Mouse (Mus musculus) small intestine, adult 2 months (tissue): ENCODE data around the gene Gm10770. TPM values are rescaled to one million over a fixed set of nuclear protein-coding genes. Genes with fewer than 3 reads are reported as not detected.
"Not testable (repeated sequence)": the region's sequence is repeated elsewhere in the genome, so short reads cannot be mapped to it uniquely, and the experiment has no call there.

Experiments used
- H3K27ac ChIP-seq: fragments of 200-500 bp; 2 replicates; pipeline ENCODE4 v1.5.1; 2012; ENCODE audit warnings: low read depth, low read length, control low read depth, inconsistent platforms; ENCODE audit not compliant: insufficient read depth
- H3K27me3 ChIP-seq: fragments of 200-500 bp; 2 replicates; pipeline ENCODE4 v1.6.1; 2012; ENCODE audit warnings: mild to moderate bottlenecking, moderate library complexity, low read length, inconsistent platforms; ENCODE audit not compliant: control insufficient read depth, insufficient read depth
- H3K36me3 ChIP-seq: fragments of 200-500 bp; 2 replicates; pipeline ENCODE4 v1.6.1; 2012; ENCODE audit warnings: mild to moderate bottlenecking, low read length, control low read depth, inconsistent platforms; ENCODE audit not compliant: control insufficient read depth, insufficient read depth
- H3K4me1 ChIP-seq: fragments of 200-500 bp; 2 replicates; pipeline ENCODE4 v1.6.1; 2012; ENCODE audit warnings: low read length, inconsistent platforms, mixed read lengths; ENCODE audit not compliant: control insufficient read depth, insufficient read depth, insufficient read length
- H3K4me3 ChIP-seq: fragments of 200-500 bp; 2 replicates; pipeline ENCODE4 v1.5.1; 2012; ENCODE audit warnings: low read depth, mild to moderate bottlenecking, control low read depth, inconsistent platforms, low read length, moderate library complexity
- CTCF ChIP-seq: fragments of 200-500 bp; IDR thresholded peaks from 2 replicates; pipeline ENCODE4 v1.5.1; 2012; ENCODE audit warnings: low read depth, mild to moderate bottlenecking, control low read depth, inconsistent platforms, low read length, moderate library complexity, mixed read lengths; ENCODE audit not compliant: insufficient replicate concordance, insufficient read length; ENCODE audit errors: extremely low read depth
- POLR2A ChIP-seq: fragments of 200-500 bp; IDR thresholded peaks from 2 replicates; pipeline ENCODE4 v1.6.1; 2012; ENCODE audit warnings: low read depth, mild to moderate bottlenecking, control low read depth, inconsistent platforms, low read length, moderate library complexity
- WGBS: fragments of 180-500 bp; shearing (Covaris S2); methylation state at CpG from one replicate; pipeline ENCODE4 v1.1.7; 2018; 5-methylcytosine and 5-hydroxymethylcytosine counted together
- polyA plus RNA-seq: library from polyadenylated mRNA; depleted of rRNA; stranded (reverse); fragments of >200 nt; gene quantifications from 2 replicates; pipeline ENCODE4 v1.2.3, GENCODE M21; 2012; rRNA removed

Gm10770 gene
- polyA plus RNA-seq, 1 experiment, result not detected

DNA sequence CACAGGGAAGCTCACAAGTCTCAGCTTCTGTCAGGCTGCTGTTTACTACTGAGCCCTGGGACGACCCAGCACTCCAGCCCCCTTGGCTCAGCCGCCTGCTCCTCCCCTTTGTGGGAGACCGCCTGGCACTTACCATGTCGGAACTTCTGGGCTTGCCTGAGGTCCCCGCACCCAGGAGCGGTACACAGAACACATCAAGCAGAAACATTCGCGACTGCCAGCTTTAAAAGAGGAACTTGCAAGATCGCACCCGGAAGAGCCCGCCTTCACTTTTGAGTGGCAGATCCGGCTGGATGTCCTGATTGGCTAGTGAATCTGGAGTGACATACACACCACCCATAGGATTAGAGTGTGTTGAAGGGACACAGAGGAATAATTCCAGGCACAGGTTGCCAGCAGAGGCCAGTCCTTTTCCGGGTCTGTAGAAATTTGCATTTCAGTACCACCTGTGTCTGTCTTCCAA lies 43.0 kb downstream of the Gm10770 start, which contains the start of gene Zfp120:
TSS of gene Zfp120 (minus strand) at position 274 of the 463 bp plus-strand sequence.
- TF ChIP-seq POLR2A, result peak; percentile 60; the same call in 1 of the 2 replicates
- no peak for TF ChIP-seq CTCF
- H3K36me3 ChIP-seq, result 0 out of 2 replicates have a peak, but pooled peaks cover 2% of the 10 kb centered on the region
- 0% methylated on average over 13 of the region's 13 CpGs for WGBS
- no peaks in the 10 kb centered on the region for H3K27me3 ChIP-seq
- H3K4me1 ChIP-seq, result peaks cover 3% of the 10 kb centered on the region; the same call in 1 of the 2 replicates
- peak within 1 kb of the TSS; percentile 65 for H3K27ac ChIP-seq
- peak within 1 kb of the TSS; percentile 98 for H3K4me3 ChIP-seq

DNA sequence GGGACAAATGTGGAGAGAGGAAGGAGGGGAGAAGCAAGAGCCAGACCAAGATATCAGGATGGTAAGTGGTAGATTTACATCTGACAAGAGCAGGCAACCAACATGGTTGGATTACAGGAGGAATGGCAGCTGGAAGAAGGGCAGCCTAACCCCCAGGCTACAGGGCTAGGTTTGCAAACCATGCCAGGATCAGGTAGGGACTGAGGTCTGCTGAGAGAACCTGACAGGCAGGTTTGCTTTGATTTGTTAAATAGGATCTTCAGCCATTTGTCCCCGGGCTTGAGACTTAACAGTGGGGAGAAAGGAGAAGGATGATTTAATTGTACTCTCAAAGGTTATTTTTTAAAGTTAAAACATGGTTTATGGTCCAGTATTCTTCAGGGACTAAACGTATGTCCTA lies 46.7 kb downstream of the Gm10770 start:
- WGBS, result 71% methylated on average over 2 of the region's 2 CpGs
- Histone ChIP-seq H3K4me3 (no peak overlapping the region), H3K4me1 (peaks cover 3% of the 10 kb centered on the region; the same call in 1 of the 2 replicates)

DNA sequence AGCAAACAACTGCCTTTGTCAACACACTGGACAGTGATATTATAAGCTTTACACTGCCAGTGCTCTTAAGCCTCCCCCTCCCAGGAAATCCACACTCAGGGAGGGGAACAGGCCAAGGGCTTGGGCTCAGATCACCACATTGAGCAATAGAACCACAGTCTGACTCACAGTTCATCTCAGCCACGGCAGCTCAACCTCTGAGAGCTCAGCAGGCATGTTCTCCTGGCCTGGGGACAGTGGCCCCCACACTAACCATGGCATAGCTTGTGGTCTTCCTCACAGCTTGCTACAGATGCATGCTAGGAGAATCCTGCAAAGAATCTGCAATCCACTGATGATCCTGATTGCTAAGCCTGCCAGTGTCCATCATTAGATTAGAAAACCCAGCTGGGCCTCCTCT lies 47.5 kb downstream of the Gm10770 start:
- H3K4me1 ChIP-seq, H3K4me3 ChIP-seq, H3K27me3 ChIP-seq, H3K36me3 ChIP-seq, H3K27ac ChIP-seq: not testable (repeated sequence)
- WGBS, result 61% methylated on average over 1 of the region's 1 CpGs

More for the DNA sequence above, 46.7 kb downstream of the Gm10770 start:
- TF ChIP-seq CTCF (no peak), POLR2A (no peak)
- H3K36me3 ChIP-seq, result peaks cover 4% of the 10 kb centered on the region; the same call in 1 of the 2 replicates
- H3K27ac ChIP-seq, result no peak overlapping the region
- no peaks in the 10 kb centered on the region for H3K27me3 ChIP-seq

Other genes starting within 250 kb of the Gm10770 start
- 0.23 and 0.47 TPM in 2 replicates for gene Zfp120, start 43.0 kb downstream of the Gm10770 start, polyA plus RNA-seq
- not detected in 2 replicates for gene Gm14139, start 2.1 kb upstream of the Gm10770 start, polyA plus RNA-seq
- 0.16 TPM in 1 of 2 replicates, not detected in the other for gene Zfp937, start 38.4 kb upstream of the Gm10770 start, polyA plus RNA-seq
- not detected in 2 replicates for gene Gm21994, start 75.9 kb upstream of the Gm10770 start, polyA plus RNA-seq
- not detected in 2 replicates for gene Gm14124, start 77.8 kb upstream of the Gm10770 start, polyA plus RNA-seq
- not detected in 2 replicates for gene Gm10130, start 144.0 kb upstream of the Gm10770 start, polyA plus RNA-seq
- 0.30 and 0.34 TPM in 2 replicates for gene 3300002I08Rik, start 183.1 kb upstream of the Gm10770 start, polyA plus RNA-seq